Mouse (Mus musculus): ENCODE data around the gene Gm13278.
"Not testable (repeated sequence)": the region's sequence is repeated elsewhere in the genome, so short reads cannot be mapped to it uniquely, and the experiment has no call there.

Gene Gm13278

GRCm38 (mm10) chr4:88793936-88794675, 2.8 kb downstream of the Gm13278 start, which contains the start of gene Gm13275:
TSS of gene Gm13275 (plus strand) at chr4:88794487.
- DNase-seq, result not testable (repeated sequence)

DNA sequence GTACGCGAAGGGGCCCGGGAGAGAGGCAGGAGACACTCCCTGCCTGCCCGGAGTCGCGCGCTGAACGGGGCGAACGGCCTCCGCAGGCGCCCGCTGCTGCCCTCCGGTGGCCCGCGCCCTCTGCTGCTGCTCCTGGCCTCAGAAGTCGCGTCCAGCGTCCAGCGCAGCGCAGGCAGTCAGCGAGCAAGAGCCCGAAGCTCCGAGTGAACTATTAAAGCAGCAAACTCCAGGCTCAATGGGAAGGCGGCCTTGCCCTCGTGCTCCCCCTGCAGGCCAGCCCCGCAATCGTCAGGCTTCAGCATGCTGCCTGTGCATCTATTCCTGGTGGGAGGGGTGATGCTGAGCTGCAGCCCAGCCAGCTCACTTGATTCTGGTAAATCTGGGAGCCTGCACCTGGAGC, 5.7 kb downstream of the Gm13278 start, which contains the start of gene Gm13279:
Gm13279 (plus strand) TSS at position 301 of the 400 bp plus-strand sequence.
- not testable (repeated sequence) for DNase-seq

- not testable (repeated sequence) for DNase-seq
Observed at GRCm38 (mm10) chr4:88799365-88799764, 8.0 kb downstream of the Gm13278 start, which contains the start of gene Gm13285. TSS of gene Gm13285 (plus strand) at chr4:88799665.

- DNase-seq, result not testable (repeated sequence)
Observed at GRCm38 (mm10) chr4:88802954-88803353, 11.6 kb downstream of the Gm13278 start, which contains the start of gene Gm13287. TSS of gene Gm13287 (plus strand) at chr4:88803254.

GRCm38 (mm10) chr4:88805231-88805630, 13.9 kb downstream of the Gm13278 start, which contains the start of gene Gm13288:
TSS of gene Gm13288 (plus strand) at chr4:88805531.
- DNase-seq, result not testable (repeated sequence)

DNA sequence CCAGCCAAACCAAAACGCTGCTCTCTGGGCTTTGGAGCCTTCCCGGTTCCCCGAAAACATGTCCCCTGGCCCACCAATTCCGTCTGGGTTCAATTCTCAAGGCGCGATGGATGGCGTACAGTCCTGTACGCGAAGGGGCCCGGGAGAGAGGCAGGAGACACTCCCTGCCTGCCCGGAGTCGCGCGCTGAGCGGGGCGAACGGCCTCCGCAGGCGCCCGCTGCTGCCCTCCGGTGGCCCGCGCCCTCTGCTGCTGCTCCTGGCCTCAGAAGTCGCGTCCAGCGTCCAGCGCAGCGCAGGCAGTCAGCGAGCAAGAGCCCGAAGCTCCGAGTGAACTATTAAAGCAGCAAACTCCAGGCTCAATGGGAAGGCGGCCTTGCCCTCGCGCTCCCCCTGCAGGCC, 14.4 kb downstream of the Gm13278 start:
- not testable (repeated sequence) for DNase-seq

DNA sequence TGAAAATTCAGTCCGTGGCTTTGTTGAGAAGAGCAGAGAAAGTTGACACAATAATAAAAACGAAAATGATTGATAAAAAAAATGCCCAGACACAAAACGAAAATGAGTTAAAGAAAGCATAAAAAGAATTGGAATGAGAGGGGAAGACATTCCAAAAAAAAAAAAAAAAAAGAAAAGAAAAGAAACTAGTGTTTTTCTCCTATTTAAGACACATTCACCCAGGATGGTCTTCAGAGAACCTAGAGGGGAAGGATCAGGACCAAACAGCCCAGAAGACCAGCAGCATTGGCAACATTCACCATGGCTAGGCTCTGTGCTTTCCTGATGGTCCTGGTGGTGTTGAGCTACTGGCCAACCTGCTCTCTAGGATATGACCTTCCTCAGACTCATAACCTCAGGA, 24.6 kb downstream of the Gm13278 start, which contains the start of gene Ifna7:
Ifna7 (plus strand) TSS at position 301 of the 400 bp plus-strand sequence.
- no peak for DNase-seq

DNA sequence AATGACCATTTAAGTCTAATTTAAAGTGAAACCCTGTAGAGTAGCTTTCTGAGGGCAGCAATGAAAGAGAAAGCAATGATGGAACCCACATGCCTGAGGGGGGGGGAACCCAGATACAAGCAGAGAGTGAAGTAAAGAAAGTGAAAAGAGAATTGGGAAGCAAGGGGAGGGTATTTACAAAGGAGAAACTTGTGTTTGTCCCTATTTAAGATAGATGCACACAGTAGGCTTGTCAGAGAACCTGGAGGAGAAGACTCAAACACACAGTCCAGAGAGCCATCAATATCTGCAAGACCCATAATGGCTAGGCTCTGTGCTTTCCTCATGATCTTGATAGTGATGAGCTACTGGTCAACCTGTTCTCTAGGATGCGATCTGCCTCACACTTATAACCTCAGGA, 28.3 kb downstream of the Gm13278 start, which contains the start of gene Ifna11:
Ifna11 (plus strand) TSS at position 301 of the 400 bp plus-strand sequence.
- DNase-seq, result no peak

DNA sequence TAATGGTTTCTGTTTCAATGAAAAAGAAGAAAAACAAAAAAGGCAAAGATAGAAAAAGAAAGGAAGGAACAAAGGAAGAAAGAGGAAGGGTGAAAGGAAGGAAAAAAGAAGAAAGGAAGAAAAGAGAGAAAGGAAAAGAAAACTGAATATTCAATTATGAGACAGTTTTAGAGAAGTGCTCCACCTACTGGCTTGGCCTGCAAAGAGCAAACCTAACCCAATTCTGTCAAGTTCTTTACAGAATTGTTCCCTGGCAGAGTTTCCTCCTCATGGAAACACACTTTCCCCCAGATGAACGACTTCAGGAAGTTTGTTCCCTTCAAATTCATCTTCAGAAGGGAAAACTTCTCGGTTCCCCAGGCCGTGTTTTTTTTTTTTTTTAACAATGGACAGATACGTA, 31.6 kb downstream of the Gm13278 start:
- peak; percentile 37 for DNase-seq

DNA sequence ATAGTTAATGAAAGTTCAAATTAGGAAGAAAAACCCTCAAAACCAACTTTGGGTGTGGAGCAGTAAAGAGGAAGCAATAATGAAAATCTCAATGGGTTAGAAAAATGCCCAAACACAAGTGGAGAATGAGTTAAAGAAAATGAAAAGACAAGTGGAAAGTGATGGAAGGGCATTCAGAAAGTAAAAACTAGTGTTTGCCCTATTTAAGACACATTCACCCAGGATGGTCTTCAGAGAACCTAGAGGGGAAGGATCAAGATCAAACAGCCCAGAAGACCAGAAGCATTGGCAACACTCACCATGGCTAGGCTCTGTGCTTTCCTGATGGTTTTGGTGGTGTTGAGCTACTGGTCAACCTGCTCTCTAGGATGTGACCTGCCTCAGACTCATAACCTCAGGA, 35.8 kb downstream of the Gm13278 start, which contains the start of gene Ifna6:
Ifna6 (plus strand) TSS at position 301 of the 400 bp plus-strand sequence.
- DNase-seq, result not testable (repeated sequence)

GRCm38 (mm10) chr4:88830523-88830922, 39.2 kb downstream of the Gm13278 start:
- peak; percentile 39 for DNase-seq

- DNase-seq, result not testable (repeated sequence)
Observed at GRCm38 (mm10) chr4:88835225-88835624, 43.9 kb downstream of the Gm13278 start, which contains the start of gene Ifna5. TSS of gene Ifna5 (plus strand) at chr4:88835525.

DNA sequence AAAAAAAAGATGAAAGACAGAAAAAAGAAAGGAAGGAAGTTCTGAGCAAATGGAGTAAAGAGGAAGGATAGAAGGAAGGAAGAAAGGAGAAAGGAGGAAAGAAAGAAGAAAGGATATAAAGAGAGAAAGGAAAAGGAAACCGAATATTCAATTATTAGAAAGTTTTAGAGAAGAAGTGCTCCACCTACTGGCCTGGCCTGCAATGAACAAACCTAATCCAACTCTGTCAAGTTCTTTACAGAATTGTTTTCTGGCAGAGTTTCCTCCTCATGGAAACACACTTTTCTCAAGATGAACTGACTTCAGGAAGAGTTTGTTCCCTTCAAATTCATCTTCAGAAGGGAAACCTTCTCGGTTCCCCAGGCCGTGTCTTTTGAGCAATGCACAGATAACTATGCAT, 47.5 kb downstream of the Gm13278 start:
- DNase-seq, result peak; percentile 28

- no peak for DNase-seq
Observed at GRCm38 (mm10) chr4:88840058-88840457, 48.7 kb downstream of the Gm13278 start.

DNA sequence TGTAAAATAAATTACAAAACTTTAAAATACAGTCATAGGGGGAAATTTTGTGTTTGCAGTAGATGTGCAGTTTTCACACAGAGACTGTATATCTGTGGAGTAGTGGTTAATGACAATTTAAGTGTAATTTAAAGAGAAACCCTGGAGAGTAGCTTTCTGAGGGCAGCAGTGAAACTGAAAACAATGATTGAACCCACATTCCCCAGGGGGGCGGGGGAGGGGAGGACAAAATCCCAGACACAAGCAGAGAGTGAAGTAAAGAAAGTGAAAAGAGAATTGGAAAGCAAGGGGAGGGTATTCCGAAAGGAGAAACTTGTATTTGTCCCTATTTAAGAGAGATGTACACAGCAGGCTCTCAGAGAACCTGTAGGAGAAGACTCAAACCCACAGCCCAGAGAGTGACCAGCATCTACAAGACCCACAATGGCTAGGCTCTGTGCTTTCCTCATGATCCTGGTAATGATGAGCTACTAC, 50.1 kb downstream of the Gm13278 start, which contains the start of gene Ifna4:
Ifna4 (plus strand) TSS at position 424 of the 474 bp plus-strand sequence.
- no peak for DNase-seq
